Mouse (Mus musculus): Measurements from ENCODE around the gene Zfp182. TPM values are rescaled to one million over a fixed set of nuclear protein-coding genes. Genes with fewer than 3 reads are reported as not detected.

Gene Zfp182
- polyA plus RNA-seq (2012; rRNA removed) = 0.41 and 0.79 TPM in 2 replicates

DNA sequence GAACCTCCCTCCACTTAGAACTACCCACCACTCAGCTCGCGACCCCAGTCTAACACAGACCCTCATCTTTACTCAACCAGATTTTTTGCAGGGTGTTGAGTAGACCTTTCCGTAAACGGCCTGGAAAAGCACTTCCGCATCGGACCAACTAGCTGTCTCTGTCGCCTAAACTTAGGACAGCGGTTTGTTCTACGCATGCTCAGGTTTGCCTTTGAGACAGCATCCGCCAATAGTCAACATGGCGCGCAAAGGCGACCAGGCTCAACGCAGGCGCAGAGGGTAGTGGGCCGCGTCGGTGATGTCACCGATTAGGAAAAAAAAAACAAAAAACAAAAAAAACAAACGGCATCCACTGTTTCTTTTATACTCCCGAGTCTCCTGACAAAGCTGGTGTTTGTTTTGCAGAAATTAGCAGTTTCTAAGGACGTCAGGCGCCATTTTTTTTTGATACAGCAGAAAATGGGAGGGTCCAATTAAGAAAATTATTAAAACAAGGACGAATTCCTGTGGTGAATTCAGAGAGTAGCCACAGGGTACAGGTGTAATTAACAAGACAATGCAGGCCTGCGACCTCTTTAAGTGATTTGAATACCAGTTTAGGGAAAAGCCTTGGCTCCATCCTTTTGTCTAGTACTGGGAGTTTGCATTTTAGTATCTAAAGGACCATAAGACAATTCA lies at the start of gene Zfp182:
Gene Zfp182, minus strand, starts transcription at position 451 of the 678 bp plus-strand sequence.
- Histone ChIP-seq H3K36me3 (ENCODE audit: control insufficient read depth, insufficient read depth, low read length) (no peaks in the 10 kb centered on the region), H3K27me3 (ENCODE audit: control insufficient read depth, insufficient read depth, low read length) (no peaks in the 10 kb centered on the region), H3K4me1 (ENCODE audit: control insufficient read depth, insufficient read depth, insufficient read length, low read length) (no peaks in the 10 kb centered on the region), H3K4me3 (ENCODE audit: low read depth, low read length) (peak within 1 kb of the TSS; percentile 94), H3K27ac (ENCODE audit: insufficient read depth, low read depth, low read length) (peak within 1 kb of the TSS; percentile 67)
- WGBS = 16% methylated on average over 25 of the region's 25 CpGs
- TF ChIP-seq CTCF (IDR thresholded peaks at IDR 0.05; ENCODE audit: extremely low read depth, insufficient read length, insufficient replicate concordance, low read depth, low read length) (no peak), POLR2A (IDR thresholded peaks at IDR 0.05; ENCODE audit: low read depth, low read length) (peak; percentile 15; the same call in 1 of the 2 replicates)

DNA sequence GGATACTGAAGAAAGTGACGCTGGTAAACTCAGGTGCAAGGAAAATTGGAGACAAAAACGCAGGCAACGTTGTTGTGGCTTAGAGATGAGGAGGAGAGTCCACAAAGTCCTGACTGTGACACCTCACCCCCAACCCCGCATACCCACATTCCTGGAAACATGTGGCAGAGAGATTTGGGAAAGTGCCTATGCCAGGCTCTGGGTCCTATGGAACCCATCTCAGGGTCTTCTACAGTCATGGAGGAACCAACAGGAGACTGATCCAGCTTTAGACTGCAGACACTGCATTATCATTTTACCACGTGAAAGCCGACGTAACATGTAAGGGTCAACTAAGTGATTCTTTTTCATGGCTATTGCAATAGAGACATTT lies 27.7 kb upstream of the Zfp182 start:
- peak overlapping the region; percentile 26; the same call in 1 of the 2 replicates for H3K4me3 ChIP-seq (ENCODE audit: low read depth, low read length)
- H3K4me1 ChIP-seq (ENCODE audit: control insufficient read depth, insufficient read depth, insufficient read length, low read length) = no peaks in the 10 kb centered on the region
- no peaks in the 10 kb centered on the region for H3K36me3 ChIP-seq (ENCODE audit: control insufficient read depth, insufficient read depth, low read length)
- 0 out of 2 replicates have a peak overlapping the region, but pooled peaks have one; percentile 35 for H3K27ac ChIP-seq (ENCODE audit: insufficient read depth, low read depth, low read length)
- no peaks in the 10 kb centered on the region for H3K27me3 ChIP-seq (ENCODE audit: control insufficient read depth, insufficient read depth, low read length)
- 52% methylated on average over 7 of the region's 7 CpGs for WGBS
- TF ChIP-seq CTCF (IDR thresholded peaks at IDR 0.05; ENCODE audit: extremely low read depth, insufficient read length, insufficient replicate concordance, low read depth, low read length) = no peak
- TF ChIP-seq POLR2A (IDR thresholded peaks at IDR 0.05; ENCODE audit: low read depth, low read length) = no peak

DNA sequence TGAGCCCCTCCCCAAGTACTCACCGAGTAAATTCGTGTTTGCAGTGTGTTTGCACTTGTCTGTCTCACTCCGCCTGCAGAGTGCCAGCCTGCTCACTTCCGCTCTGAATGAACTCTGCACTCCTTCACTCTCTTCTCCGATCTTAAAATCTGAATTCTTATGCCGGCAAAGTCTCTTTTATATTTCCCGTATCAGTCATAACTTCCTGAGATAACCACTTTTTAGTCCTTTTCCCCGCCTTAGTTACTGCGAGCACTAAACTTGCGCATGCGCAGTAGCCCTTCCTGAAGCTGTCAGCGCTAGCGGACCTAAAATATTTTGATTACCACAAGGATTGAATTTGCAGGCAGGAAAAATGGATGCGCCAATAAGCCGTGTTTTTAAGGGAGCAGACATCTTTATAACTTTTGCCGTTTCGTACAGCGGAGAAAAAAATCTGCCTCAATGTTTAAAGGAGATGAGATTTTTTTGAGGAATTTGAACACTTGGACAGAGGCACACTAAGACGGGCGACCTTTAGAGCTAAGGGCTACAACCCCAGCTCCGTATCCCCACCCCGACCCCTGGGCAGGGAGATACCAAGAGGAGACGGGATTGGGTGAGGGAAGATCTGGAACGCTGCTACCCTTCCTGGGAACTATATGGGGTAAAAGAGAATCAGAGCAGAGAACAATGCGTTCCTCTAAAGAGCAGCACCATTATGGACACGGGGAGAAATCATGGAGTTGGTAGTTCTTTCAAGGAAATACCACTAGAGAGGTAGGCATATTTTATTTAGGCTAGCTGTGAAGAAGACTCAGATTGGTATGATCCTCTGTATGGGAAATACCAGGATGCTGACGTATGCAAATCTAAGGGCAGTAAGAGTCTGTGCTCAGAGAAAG lies 27.1 kb upstream of the Zfp182 start, which contains the start of gene Zfp300:
Gene Zfp300, minus strand, starts transcription at position 545 of the 884 bp plus-strand sequence.
- no peaks in the 10 kb centered on the region for H3K36me3 ChIP-seq (ENCODE audit: control insufficient read depth, insufficient read depth, low read length)
- 0 out of 2 replicates have a peak within 1 kb of the TSS, but pooled peaks have one; percentile 35 for H3K27ac ChIP-seq (ENCODE audit: insufficient read depth, low read depth, low read length)
- no peaks in the 10 kb centered on the region for H3K27me3 ChIP-seq (ENCODE audit: control insufficient read depth, insufficient read depth, low read length)
- peak within 1 kb of the TSS; percentile 55 for H3K4me3 ChIP-seq (ENCODE audit: low read depth, low read length)
- H3K4me1 ChIP-seq (ENCODE audit: control insufficient read depth, insufficient read depth, insufficient read length, low read length) = no peaks in the 10 kb centered on the region
- 15% methylated on average over 27 of the region's 27 CpGs for WGBS
- TF ChIP-seq CTCF (IDR thresholded peaks at IDR 0.05; ENCODE audit: extremely low read depth, insufficient read length, insufficient replicate concordance, low read depth, low read length) (no peak), POLR2A (IDR thresholded peaks at IDR 0.05; ENCODE audit: low read depth, low read length) (no peak)

DNA sequence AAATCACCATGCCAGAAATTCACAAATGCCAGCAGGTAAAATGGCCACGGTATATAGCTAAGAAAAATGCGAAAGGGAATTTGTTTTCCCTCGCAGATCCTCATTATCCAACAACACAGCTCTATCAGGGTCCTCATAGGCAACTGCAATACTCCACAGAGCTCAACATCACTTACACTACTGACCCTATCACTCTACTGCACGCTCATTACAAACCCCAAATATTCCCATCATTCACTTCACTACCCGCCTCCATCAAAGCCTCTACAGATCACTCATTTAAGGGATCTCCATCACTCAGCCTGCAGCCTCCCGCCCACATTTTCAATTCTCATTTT lies 26.5 kb upstream of the Zfp182 start:
- H3K27ac ChIP-seq (ENCODE audit: insufficient read depth, low read depth, low read length) = no peak overlapping the region
- H3K4me1 ChIP-seq (ENCODE audit: control insufficient read depth, insufficient read depth, insufficient read length, low read length) = no peaks in the 10 kb centered on the region
- no peak for TF ChIP-seq POLR2A (IDR thresholded peaks at IDR 0.05; ENCODE audit: low read depth, low read length)
- TF ChIP-seq CTCF (IDR thresholded peaks at IDR 0.05; ENCODE audit: extremely low read depth, insufficient read length, insufficient replicate concordance, low read depth, low read length) = no peak
- H3K4me3 ChIP-seq (ENCODE audit: low read depth, low read length) = peak overlapping the region; percentile 55
- 27% methylated on average over 6 of the region's 6 CpGs for WGBS
- H3K36me3 ChIP-seq (ENCODE audit: control insufficient read depth, insufficient read depth, low read length) = no peaks in the 10 kb centered on the region
- no peaks in the 10 kb centered on the region for H3K27me3 ChIP-seq (ENCODE audit: control insufficient read depth, insufficient read depth, low read length)

DNA sequence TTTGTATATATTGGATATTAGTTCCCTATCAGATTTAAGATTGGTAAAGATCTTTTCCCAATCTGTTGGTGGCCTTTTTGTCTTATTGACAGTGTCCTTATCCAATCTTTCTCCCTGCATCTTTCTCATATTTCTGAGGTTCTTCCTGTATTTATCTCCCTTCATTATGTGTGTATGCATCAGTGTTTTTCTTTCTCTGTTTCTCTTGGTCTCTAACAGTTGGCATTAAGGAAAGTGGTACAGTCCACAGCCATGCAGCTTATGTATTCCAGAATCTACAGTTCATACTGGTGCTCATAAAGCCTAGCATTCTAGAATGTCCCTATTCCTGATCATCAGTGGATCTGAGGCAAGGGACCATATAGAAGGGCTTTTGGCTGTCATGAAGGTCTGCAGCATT lies 6.0 kb upstream of the Zfp182 start, which contains the start of gene Spaca5:
Gene Spaca5, plus strand, starts transcription at position 301 of the 400 bp plus-strand sequence.
- TF ChIP-seq POLR2A (IDR thresholded peaks at IDR 0.05; ENCODE audit: low read depth, low read length) (no peak), CTCF (IDR thresholded peaks at IDR 0.05; ENCODE audit: extremely low read depth, insufficient read length, insufficient replicate concordance, low read depth, low read length) (no peak)
- Histone ChIP-seq H3K36me3 (ENCODE audit: control insufficient read depth, insufficient read depth, low read length) (no peaks in the 10 kb centered on the region), H3K4me3 (ENCODE audit: low read depth, low read length) (no peak within 1 kb of the TSS), H3K27ac (ENCODE audit: insufficient read depth, low read depth, low read length) (no peak within 1 kb of the TSS), H3K4me1 (ENCODE audit: control insufficient read depth, insufficient read depth, insufficient read length, low read length) (no peaks in the 10 kb centered on the region), H3K27me3 (ENCODE audit: control insufficient read depth, insufficient read depth, low read length) (no peaks in the 10 kb centered on the region)

DNA sequence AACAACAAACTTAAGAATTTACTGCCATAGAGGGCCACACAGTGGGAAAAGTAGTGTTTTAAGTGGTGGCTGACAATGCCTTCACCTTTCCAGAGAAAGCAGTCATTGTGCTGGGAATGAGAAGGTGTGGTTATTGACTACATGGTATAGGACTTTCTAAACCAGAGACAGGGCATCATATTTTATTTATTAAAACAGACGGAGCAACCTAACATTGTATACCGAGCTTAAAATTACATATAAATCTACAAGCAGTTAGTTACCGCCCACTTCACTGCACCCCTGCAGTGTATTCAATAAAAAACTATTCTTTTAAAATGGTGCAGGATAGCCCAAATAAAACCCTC lies 401 bp upstream of the Zfp182 start:
- H3K27ac ChIP-seq (ENCODE audit: insufficient read depth, low read depth, low read length) = no peak overlapping the region
- no peaks in the 10 kb centered on the region for H3K36me3 ChIP-seq (ENCODE audit: control insufficient read depth, insufficient read depth, low read length)
- H3K27me3 ChIP-seq (ENCODE audit: control insufficient read depth, insufficient read depth, low read length) = no peaks in the 10 kb centered on the region
- H3K4me3 ChIP-seq (ENCODE audit: low read depth, low read length) = no peak overlapping the region
- no peak for TF ChIP-seq CTCF (IDR thresholded peaks at IDR 0.05; ENCODE audit: extremely low read depth, insufficient read length, insufficient replicate concordance, low read depth, low read length)
- no peak for TF ChIP-seq POLR2A (IDR thresholded peaks at IDR 0.05; ENCODE audit: low read depth, low read length)
- H3K4me1 ChIP-seq (ENCODE audit: control insufficient read depth, insufficient read depth, insufficient read length, low read length) = no peaks in the 10 kb centered on the region
- WGBS = 80% methylated on average over 3 of the region's 3 CpGs

DNA sequence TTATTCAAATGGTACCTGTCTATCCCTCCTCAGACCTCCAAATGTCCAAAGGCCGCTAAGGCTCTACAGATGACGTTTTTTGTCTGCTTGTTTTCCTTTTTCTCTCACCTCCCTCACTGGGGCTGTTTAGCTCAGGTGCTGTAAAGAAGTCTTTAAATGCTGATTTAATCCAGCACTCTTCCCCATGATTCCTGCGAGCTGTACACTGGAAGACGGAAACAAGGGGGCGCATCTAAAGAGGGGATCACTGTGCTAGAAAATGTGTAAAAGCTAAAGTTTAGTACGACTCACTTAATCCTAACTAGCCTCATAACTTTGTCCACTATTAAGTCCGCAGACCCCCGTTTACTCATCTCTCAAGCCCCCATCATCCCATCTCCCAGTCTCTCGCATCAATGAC lies 656 bp downstream of the Zfp182 start:
- TF ChIP-seq POLR2A (IDR thresholded peaks at IDR 0.05; ENCODE audit: low read depth, low read length) = no peak
- no peak for TF ChIP-seq CTCF (IDR thresholded peaks at IDR 0.05; ENCODE audit: extremely low read depth, insufficient read length, insufficient replicate concordance, low read depth, low read length)
- no peaks in the 10 kb centered on the region for H3K27me3 ChIP-seq (ENCODE audit: control insufficient read depth, insufficient read depth, low read length)
- peak overlapping the region; percentile 94 for H3K4me3 ChIP-seq (ENCODE audit: low read depth, low read length)
- H3K27ac ChIP-seq (ENCODE audit: insufficient read depth, low read depth, low read length) = peak overlapping the region; percentile 67
- no peaks in the 10 kb centered on the region for H3K36me3 ChIP-seq (ENCODE audit: control insufficient read depth, insufficient read depth, low read length)
- no peaks in the 10 kb centered on the region for H3K4me1 ChIP-seq (ENCODE audit: control insufficient read depth, insufficient read depth, insufficient read length, low read length)
- 20% methylated on average over 9 of the region's 9 CpGs for WGBS

Data from small intestine, adult 2 months (tissue).